In genomic region chr6:127614083-127614984, GRCm38 (mm10) we compare ENCODE assay signal across 9 mouse cellular contexts. TPM values are rescaled to one million over a fixed set of nuclear protein-coding genes. Genes with fewer than 3 reads are reported as not detected.
A peak's percentile ranks its signal among the peaks of the same experiment; 100 is the strongest.
DNase-seq lines count a peak whose midpoint lies in the region; ATAC-seq lines count a peak whose summit lies in the region.
"Had no signal": no experiment of that assay in that cellular context is flagged by ENCODE, and none has a peak within 500 bp of the region (broad histone marks: within the 10 kb centered on the region; RNA-seq: fewer than 3 reads in every experiment).

No protein-coding gene starts in this region.

- H3K4me1 ChIP-seq in hindbrain, embryonic 13.5 days (replicated peaks) = peaks cover 15% of the 10 kb centered on the region
- H3K4me1 ChIP-seq in midbrain, embryonic 11.5 days (ENCODE audit: control insufficient read depth, insufficient read depth, low read length) = peaks cover 5% of the 10 kb centered on the region; the same call in 1 of the 2 replicates

- no peak overlapping the region for H3K9ac ChIP-seq in hindbrain, embryonic 13.5 days
- no peak overlapping the region for H3K9ac ChIP-seq in midbrain, embryonic 11.5 days (ENCODE audit: low read length)

- H3K9me3 ChIP-seq in hindbrain, embryonic 13.5 days = no peaks in the 10 kb centered on the region
- H3K9me3 ChIP-seq in midbrain, embryonic 11.5 days (ENCODE audit: control insufficient read depth, low read length) = no peaks in the 10 kb centered on the region

- ATAC-seq in frontal cortex, adult (ENCODE audit: low TSS enrichment) = 0 out of 2 replicates have a peak, but pooled peaks have one; percentile 17
- peak; percentile 72 for ATAC-seq in hindbrain, embryonic 13.5 days (ENCODE audit: low FRiP score)
- peak; percentile 45; the same call in 1 of the 2 replicates for ATAC-seq in midbrain, embryonic 11.5 days (ENCODE audit: low FRiP score)
- ATAC-seq: CD4-positive, CD25-positive, alpha-beta regulatory T cell, adult 4 months had no signal

- no peak overlapping the region for H3K4me3 ChIP-seq in hindbrain, embryonic 13.5 days
- no peak overlapping the region for H3K4me3 ChIP-seq in midbrain, embryonic 11.5 days (ENCODE audit: low read depth, low read length)

- 0 out of 2 replicates have a peak, but pooled peaks cover 4% of the 10 kb centered on the region for H3K27me3 ChIP-seq in hindbrain, embryonic 13.5 days
- no peaks in the 10 kb centered on the region for H3K27me3 ChIP-seq in midbrain, embryonic 11.5 days (ENCODE audit: control insufficient read depth, insufficient read depth, low read length)

- 35% methylated on average over 13 of the region's 13 CpGs for WGBS in hindbrain, embryonic 13.5 days
- 63% methylated on average over 13 of the region's 13 CpGs for WGBS in midbrain, embryonic 11.5 days

- H3K36me3 ChIP-seq in hindbrain, embryonic 13.5 days = no peaks in the 10 kb centered on the region
- H3K36me3 ChIP-seq in midbrain, embryonic 11.5 days (ENCODE audit: control insufficient read depth, insufficient read depth, low read length) = no peaks in the 10 kb centered on the region

- peak overlapping the region; percentile 26; the same call in 1 of the 2 replicates for H3K4me2 ChIP-seq in hindbrain, embryonic 13.5 days
- H3K4me2 ChIP-seq in midbrain, embryonic 11.5 days = no peak overlapping the region

- H3K27ac ChIP-seq in hindbrain, embryonic 13.5 days = peak overlapping the region; percentile 30; the same call in 1 of the 2 replicates
- H3K27ac ChIP-seq in midbrain, embryonic 11.5 days (ENCODE audit: low read depth, low read length) = 0 out of 2 replicates have a peak overlapping the region, but pooled peaks have one; percentile 11

- DNase-seq in frontal cortex, adult 2 months (ENCODE audit: extremely low spot score in 1 of 2, low spot score in 1 of 2) = no peak
- peak; percentile 90 for DNase-seq in R1 (ENCODE audit: low read depth, low spot score)
- no peak for DNase-seq in midbrain, embryonic 11.5 days (ENCODE audit: low spot score, missing footprints)
- no peak for DNase-seq in thymus, adult 18-20 months
- DNase-seq in thymus, postnatal 0 days (ENCODE audit: low spot score) = no peak
- no peak for DNase-seq in urinary bladder, adult 2 months (ENCODE audit: low spot score)

RNA-seq across cellular contexts. Expression of gene Cracr2a, which starts 53.2 kb away (rescaled TPM):
- 0.90 and 0.96 TPM in 2 replicates for polyA plus RNA-seq in frontal cortex, adult 2 months (2012; rRNA removed)
- 0.41 and 0.77 TPM in 2 replicates for polyA plus RNA-seq in hindbrain, embryonic 13.5 days (2015; fragmentation: Nextera tagmentation; extraction: Ambion mirVana)
- 0.34 and 0.87 TPM in 2 replicates for polyA plus RNA-seq in midbrain, embryonic 11.5 days (2014; fragmentation: Nextera tagmentation; extraction: Ambion mirVana)
- 2.0 and 2.7 TPM in 2 replicates for polyA plus RNA-seq in thymus, postnatal 0 days (2015; fragmentation: Nextera tagmentation; extraction: Ambion mirVana)
- 0.96 and 1.7 TPM in 2 replicates for polyA plus RNA-seq in urinary bladder, adult 2 months (2012; rRNA removed)

Comparison
In these comparisons a context has a peak if more than half of its experiments do, and no peak if none do; other contexts are left out.
1. ATAC-seq: peak in every context shown above with its lines; median percentile 72 in hindbrain, embryonic 13.5 days; 45 in midbrain, embryonic 11.5 days; 17 in frontal cortex, adult.